Mouse (Mus musculus) heart, postnatal 0 days (tissue): ENCODE results near the gene Ypel3.

Experiments used
- CTCF ChIP-seq: IDR thresholded peaks from 2 replicates; pipeline ENCODE4 v1.5.1; 2016; ENCODE audit warnings: antibody characterized with exemption, control low read depth, low read depth
- EP300 ChIP-seq: IDR thresholded peaks from 2 replicates; pipeline ENCODE4 v1.6.1; 2016; ENCODE audit warnings: antibody characterized with exemption, low read depth

DNA sequence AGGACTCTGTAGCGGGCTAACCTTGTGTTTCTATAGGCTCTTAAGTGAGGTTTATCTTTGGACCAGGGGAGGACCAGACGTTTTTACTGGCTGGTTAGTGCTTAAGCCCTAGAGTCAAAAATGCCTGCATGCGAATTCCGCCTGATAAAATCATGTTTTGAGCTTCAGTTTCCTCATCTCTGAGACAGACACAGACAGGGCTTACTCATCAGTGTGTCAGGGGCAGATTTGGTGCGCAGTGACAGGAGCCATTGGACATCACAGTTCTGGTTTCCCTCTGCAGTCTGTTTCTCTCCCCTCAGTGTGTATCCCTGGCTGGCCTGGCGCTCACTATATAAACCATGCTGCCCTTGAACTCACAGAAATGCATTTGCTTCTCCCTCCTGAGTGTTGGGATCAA lies 26.4 kb downstream of the Ypel3 start:
- TF ChIP-seq CTCF = no peak
- no peak for TF ChIP-seq EP300
